Mouse (Mus musculus) cerebellum, postnatal 36 days (tissue): Measurements from ENCODE around the gene Pglyrp2.

Source experiments
- DNase-seq, 2 experiments: peaks; one replicate each; pipeline ENCODE4 v3.0.0; 2021 to 2022; ENCODE audit warnings: mixed read lengths in 2 of 2

The Pglyrp2 gene

GRCm38 (mm10) chr17:32402011-32402778 is 21.8 kb downstream of the Pglyrp2 start:
- DNase-seq: no peak

DNA sequence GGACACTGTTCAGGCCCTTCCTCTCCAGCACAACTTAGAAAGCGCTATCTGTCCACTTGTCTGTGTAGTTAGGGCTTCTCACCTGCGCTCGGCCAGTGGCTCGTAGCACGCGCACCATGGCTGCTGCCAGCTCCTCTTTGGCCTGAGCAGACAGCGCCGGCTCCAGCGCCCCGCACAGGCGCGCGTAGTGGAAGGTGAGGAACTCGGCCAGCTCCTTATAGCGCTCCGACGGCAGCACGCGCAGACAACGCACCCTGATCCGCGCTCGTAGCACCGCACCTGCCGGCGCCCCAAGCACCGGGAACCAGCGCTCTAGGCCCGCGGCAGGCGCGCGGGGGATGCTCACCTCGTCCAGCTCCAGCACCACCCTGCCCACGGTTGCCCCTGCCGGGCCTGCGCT is 27.7 kb downstream of the Pglyrp2 start:
- no peak for DNase-seq

DNA sequence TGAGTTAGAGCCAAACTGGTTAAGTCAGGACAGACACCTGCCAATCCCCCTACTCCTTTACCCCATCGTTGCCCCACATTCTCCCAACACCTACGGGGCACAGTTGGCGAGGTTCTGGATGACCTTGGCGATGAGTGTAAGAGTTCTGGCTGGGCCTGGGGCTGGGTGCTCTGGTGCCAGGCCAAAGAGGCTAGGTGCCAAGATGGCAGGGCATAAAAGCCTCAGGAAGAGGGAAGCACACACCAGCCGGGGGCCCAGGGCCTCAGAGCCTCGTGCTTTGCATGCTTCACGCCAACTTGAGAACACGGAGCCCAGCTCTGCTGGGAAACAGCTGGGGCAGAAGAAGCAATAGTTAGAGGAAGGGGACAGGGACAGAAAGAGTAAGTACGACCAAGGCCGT is 30.0 kb downstream of the Pglyrp2 start:
- DNase-seq: no peak

DNA sequence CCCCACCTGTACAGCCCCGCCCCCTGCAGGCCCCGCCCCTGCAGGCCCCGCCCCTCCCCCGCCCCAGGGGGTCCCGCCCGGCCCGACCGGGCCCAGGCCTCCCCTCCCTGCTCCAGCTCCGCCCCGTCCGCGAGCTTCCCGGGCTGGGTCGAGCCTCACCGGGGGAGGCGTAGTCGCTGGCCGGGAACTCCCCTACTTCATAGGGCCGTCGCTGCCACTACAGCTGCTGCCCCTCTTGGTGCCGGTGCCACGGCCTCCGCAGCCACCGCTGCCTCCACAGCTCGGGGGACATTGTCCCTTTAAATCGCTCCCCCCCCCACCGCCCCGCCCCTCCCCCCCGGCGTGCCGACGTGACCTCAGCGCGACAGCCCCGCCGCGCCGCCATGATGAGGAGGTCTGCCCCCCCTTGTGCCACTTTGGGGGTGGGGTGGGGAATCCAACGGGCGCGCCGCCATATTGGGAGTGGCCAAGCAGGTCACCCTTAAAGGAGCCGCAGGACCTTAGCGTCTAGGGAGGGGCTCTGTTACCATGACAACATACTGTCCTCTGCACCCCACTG is 34.8 kb downstream of the Pglyrp2 start, which contains the start of gene Wiz:
Gene Wiz (minus strand): TSS at position 339 of the 559 bp plus-strand sequence.
- peak; percentile 97 for DNase-seq

DNA sequence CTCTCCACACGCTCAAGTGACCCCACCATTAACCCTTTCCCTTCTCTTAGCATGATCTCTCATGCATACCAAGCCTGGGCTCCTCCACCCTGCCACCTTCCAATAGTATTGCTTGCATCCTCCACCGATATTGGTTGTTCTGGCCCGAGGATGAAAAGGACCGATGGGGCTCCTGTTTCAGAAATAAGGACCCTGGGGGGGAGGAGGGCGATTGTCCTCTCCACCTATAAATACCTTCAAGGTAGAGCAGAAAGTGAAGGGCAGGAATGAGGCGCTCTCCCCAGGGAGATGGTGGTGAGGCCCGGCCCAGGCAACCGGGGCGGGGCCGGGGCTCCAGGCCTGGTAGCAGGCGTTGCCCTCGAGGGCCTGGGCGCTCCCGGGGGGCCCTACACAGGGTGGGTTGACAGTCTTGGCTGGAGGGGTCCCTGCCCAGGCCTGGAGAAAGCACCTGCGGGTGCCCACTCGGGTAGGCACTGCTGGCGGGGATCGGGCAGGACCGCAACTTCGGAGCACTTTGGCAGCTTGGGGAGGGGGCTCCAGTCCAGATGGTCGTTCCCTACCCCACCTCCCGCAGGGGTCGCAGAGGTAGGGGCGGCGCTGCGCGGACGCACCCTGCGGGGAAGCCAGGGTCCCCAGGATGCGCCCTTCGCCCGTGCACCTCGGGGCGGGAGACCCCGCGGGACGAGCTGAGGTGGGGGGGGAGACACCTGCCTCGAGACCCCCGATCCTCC is 35.4 kb downstream of the Pglyrp2 start:
- peak in 1 of 2 experiments; percentile 56 for DNase-seq

GRCm38 (mm10) chr17:32387986-32388369 is 36.0 kb downstream of the Pglyrp2 start:
- no peak for DNase-seq

- DNase-seq: no peak
Measured at GRCm38 (mm10) chr17:32386659-32387432, 37.1 kb downstream of the Pglyrp2 start.

- no peak for DNase-seq
Measured at GRCm38 (mm10) chr17:32383661-32384060, 40.3 kb downstream of the Pglyrp2 start.

DNA sequence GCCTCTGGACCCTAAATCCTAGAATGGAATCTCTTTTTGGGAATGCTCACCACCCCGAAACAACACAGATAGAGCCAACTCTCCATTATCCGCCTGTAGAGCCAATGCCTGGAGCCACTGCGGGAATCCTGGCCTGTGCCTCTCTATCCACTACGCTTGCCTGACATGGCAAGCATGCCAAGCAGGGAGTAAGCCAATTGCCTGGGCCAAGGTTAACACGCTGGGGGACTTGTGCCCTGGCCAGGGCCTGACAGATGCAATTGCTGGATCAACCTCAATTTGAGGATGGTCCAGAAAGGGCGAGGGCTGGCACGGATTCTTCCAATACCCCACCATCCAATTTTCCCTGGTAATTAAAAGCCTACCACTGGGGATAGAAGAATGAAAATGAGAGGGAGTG is 41.4 kb downstream of the Pglyrp2 start:
- DNase-seq: peak; percentile 61 to 67

GRCm38 (mm10) chr17:32378786-32379185 is 45.2 kb downstream of the Pglyrp2 start:
- no peak for DNase-seq

GRCm38 (mm10) chr17:32377137-32377536 is 46.8 kb downstream of the Pglyrp2 start:
- DNase-seq: no peak

DNA sequence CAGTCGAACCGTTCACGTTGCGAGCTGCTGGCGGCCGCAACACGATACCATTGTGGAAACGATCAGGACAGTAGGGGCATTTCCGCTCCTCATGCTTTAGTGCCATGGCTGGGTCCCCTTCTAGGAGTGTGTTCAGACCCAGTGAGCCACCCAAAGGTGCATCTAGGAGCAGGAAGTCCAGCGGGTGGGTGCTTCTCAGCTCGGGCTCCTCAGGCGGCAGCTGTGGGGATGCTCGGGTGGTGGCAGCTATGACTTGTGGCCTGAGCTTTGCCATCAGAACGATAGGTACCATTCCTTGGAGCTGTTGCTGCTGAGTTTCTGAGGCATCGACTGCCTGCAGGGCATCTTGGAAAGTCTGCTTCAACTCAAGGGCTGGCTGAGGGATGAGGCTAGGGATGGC is 47.5 kb downstream of the Pglyrp2 start:
- DNase-seq: no peak

DNA sequence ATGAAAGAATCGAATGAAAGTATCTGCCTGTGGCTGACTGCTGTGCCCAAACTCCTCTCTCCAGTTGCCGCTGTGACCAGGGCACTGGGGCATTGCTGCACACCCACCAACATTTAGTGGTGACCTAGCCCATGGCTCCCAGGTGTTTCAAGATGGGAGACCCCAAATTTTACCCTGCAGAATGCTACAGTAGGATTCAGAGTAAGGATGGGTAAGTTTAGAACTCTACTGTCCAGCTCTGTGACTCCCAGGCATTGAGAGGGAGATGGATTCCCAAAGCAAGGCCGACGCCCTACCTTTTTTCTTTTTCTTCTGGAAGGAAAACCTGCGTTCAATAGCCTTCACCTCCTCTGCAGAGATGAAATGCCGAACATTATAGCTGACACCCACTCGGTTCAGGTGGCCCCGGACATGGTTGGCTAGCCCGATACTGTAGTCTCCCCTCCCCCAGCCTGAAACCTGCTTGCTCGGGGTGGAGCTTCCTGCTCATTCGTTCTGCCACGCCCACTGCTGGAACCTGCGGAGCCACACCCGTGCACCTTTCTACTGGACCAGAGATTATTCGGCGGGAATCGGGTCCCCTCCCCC is 54.9 kb downstream of the Pglyrp2 start:
- DNase-seq: no peak

DNA sequence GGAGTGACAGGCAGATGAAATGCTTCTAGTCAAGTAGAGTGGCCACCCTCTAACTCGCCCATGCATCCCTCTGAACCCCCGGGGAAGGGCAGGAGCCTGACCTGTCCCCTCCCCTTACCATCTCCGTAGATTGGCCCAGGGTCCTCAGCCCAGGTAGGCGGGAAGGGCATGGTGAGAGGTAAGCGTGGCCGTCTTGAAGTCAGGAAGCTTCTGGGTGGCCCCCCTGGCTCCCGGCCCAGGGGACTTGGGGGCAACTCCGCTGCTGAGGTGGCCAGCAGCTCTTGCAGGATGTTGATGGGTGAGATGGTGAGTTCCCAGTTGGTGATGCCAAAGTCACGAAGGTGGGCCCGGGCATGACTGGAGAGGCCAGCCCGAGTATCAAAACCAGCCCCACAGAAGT is 56.3 kb downstream of the Pglyrp2 start:
- no peak for DNase-seq

GRCm38 (mm10) chr17:32365296-32365695 is 58.7 kb downstream of the Pglyrp2 start:
- no peak for DNase-seq

DNA sequence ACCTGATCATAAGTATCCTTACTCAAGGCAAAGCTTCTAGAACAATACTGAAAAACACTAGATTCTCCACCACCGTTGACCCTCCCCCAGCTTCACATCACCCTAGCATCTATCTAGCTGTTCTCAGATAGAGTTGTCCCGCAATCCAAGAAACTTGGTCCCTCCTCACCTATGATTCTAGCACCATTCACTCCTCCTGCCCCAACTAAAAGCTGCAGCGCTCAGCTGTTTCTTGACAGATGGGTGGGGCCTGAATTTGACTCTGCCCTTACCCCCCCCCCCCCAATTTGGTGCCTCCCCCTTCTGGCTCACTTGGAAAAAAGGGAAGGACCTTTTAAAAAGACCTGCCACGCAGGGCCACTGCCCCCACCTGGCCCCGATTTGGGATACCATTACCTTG is 59.1 kb downstream of the Pglyrp2 start:
- no peak for DNase-seq

DNA sequence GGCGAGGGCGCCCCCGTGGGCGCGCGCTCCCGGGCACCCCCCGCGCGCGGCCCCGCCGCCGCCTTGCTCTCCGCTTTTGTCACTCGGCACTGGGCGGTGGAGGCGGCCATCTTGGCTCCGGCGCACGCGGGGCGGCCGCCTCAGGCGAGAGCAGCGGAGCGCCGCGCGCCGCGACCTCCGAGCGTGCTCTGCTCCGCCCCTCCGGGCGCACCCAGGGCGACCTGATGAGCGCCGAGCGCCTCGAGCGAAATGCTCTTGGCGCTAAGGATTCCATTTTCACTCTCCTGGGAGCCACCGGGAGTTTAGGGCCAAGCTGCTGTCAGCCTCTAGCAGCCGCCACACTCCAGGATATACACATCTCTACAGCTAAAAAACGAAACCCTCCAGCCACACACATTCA is 59.6 kb downstream of the Pglyrp2 start:
- DNase-seq: peak; percentile 84 to 90

DNA sequence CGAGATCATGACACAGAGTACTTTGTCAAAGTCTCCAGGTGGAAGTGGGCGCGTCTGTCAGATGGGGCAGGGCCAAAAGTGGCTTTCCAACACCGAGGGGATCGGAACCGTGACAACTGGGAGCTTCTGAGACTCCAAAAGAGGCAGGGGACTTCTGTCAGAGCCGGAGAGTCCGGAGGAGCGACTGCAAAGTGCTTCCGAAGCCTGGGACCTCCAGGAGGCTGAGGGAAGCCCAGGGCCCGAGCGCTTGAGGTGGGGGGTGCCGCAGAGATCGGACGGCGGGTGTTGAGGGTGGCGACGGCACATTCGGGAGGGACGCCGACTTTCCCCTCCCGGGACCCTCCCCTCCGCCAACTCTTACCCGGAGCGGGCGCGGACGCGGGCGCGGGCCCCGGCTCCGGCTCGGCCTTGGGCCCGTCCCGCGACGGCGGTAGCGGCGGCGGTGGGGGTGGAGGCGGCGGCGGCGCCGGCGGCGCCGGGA is 60.1 kb downstream of the Pglyrp2 start:
- peak in 1 of 2 experiments; percentile 23 for DNase-seq

DNA sequence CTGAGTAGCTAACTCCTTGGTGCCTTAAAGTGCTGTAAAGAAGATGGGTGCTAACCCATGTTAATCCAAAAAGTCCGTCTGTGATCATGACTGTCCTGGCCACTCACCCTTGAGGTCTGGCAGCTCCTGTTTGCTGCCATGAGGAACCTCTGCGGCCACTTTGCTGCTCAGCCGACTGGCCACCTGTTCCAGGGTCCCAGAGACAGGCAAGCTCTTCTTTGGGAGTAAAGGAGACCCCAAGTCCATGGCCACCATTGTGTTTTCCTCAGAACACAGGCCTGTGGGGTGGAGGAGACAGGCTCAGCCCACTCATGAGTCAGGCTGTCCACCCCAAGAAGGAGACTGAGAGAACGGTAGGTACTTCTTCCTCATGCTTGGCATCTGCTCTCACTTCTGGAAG is 61.3 kb downstream of the Pglyrp2 start:
- DNase-seq: no peak
